Mouse (Mus musculus) myocyte (in vitro differentiated cells): ENCODE results near the gene D630045J12Rik.

Experiments used
- E2F4 ChIP-seq: IDR thresholded peaks from one replicate; pipeline ENCODE4 v1.6.1; 2011; ENCODE audit warnings: mild to moderate bottlenecking, control low read depth, moderate library complexity; ENCODE audit not compliant: insufficient read depth
- USF1 ChIP-seq: IDR thresholded peaks from one replicate; pipeline ENCODE4 v1.6.1; 2011; ENCODE audit warnings: low read depth, mild to moderate bottlenecking, control low read depth, moderate library complexity

DNA sequence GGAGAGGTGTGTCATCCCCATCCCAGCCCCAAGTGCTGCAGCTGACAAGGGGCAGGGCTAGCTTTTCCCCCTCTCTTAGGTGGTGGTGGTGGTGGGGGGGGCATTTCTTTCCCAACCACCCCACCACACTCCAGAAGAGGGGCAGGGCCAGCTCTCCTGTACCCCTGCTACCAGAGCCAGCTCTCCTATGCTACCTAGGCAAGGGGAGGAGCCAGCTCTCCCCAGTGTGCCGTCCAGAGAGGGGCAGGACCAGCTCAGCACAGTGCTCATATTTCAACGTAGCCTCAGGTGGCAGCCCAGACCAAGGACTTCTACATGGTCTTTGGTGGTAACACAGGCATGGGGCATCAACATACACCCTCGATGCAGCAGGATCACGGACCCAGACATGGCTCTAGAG, 50.0 kb downstream of the D630045J12Rik start:
- TF ChIP-seq E2F4 (no peak), USF1 (no peak)
